Mouse (Mus musculus) bone marrow, adult 2 months (tissue): ENCODE measurements around the gene Gcn1l1. TPM values are rescaled to one million over a fixed set of nuclear protein-coding genes. Genes with fewer than 3 reads are reported as not detected.

Source experiments
- H3K27ac ChIP-seq: fragments of 200-500 bp; 2 replicates; pipeline ENCODE4 v1.5.1; 2012; ENCODE audit warnings: low read depth, mild to moderate bottlenecking, control low read depth, inconsistent platforms, low read length; ENCODE audit not compliant: control insufficient read depth, poor library complexity, insufficient read depth
- H3K4me1 ChIP-seq: fragments of 200-500 bp; 2 replicates; pipeline ENCODE4 v1.6.1; 2011; ENCODE audit warnings: low read length; ENCODE audit not compliant: control insufficient read depth, insufficient read depth
- H3K4me3 ChIP-seq: fragments of 200-500 bp; replicated peaks from 2 replicates; pipeline ENCODE3; 2011; ENCODE audit warnings: mild to moderate bottlenecking, low read depth, low read length, control low read depth; ENCODE audit not compliant: control insufficient read depth
- CTCF ChIP-seq: fragments of 200-500 bp; IDR thresholded peaks from 2 replicates; pipeline ENCODE4 v1.5.1; 2011; ENCODE audit warnings: low read length, control low read depth; ENCODE audit not compliant: control insufficient read depth, insufficient read depth
- POLR2A ChIP-seq: fragments of 200-500 bp; IDR thresholded peaks from 2 replicates; pipeline ENCODE4 v1.6.1; 2011; ENCODE audit warnings: low read depth, mild to moderate bottlenecking, control low read depth, low read length, borderline replicate concordance; ENCODE audit not compliant: control insufficient read depth
- WGBS: fragments of 180-500 bp; shearing (Covaris S2); methylation state at CpG from one replicate; pipeline ENCODE4 v1.1.7; 2018; 5-methylcytosine and 5-hydroxymethylcytosine counted together
- polyA plus RNA-seq: library from polyadenylated mRNA; stranded (reverse); fragments of >200 nt; gene quantifications from 2 replicates; pipeline ENCODE4 v1.2.4, GENCODE M21; 2011; ENCODE audit warnings: low replicate concordance; ENCODE audit not compliant: missing spikeins, insufficient read depth, insufficient read length

The Gcn1l1 gene
- polyA plus RNA-seq, 1 experiment, result 38.4 TPM

GRCm38 (mm10) chr5:115635536-115635935 is 70.5 kb downstream of the Gcn1l1 start:
- TF ChIP-seq CTCF, result no peak
- no peak for TF ChIP-seq POLR2A
- Histone ChIP-seq H3K27ac (no peak overlapping the region; the same call in 1 of the 2 replicates), H3K4me1 (peaks cover 13% of the 10 kb centered on the region), H3K4me3 (no peak overlapping the region)
- 8% methylated on average over 6 of the region's 6 CpGs for WGBS

DNA sequence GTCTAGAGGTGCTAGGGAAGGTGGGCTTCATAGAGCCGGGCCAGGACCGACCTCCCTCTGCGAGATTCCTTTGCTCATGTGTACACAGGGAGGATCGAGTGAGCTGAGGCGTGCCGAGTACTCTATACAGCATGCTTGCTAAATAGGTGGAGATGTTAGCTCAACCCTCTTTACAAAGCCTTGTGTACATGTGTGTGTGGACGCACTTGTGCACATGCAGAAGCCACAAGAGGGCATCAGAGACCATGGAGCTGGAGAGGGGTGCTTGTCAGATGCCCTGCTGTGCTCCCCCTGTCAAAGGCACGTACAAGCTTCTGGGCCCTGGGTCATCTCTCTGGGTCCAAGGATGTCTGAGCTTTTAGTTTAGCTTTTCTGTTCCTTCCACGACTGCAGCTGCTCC is 79.1 kb downstream of the Gcn1l1 start:
- TF ChIP-seq POLR2A, result no peak
- TF ChIP-seq CTCF, result peak; percentile 27; the same call in 1 of the 2 replicates
- WGBS, result 90% methylated on average over 9 of the region's 9 CpGs
- no peak overlapping the region for H3K27ac ChIP-seq
- no peak overlapping the region for H3K4me3 ChIP-seq
- H3K4me1 ChIP-seq, result no peaks in the 10 kb centered on the region

GRCm38 (mm10) chr5:115648876-115649275 is 83.8 kb downstream of the Gcn1l1 start:
- TF ChIP-seq POLR2A, result no peak
- TF ChIP-seq CTCF, result no peak
- Histone ChIP-seq H3K4me1 (no peaks in the 10 kb centered on the region; the same call in 1 of the 2 replicates), H3K4me3 (no peak overlapping the region), H3K27ac (no peak overlapping the region; the same call in 1 of the 2 replicates)
- WGBS, result 89% methylated on average over 3 of the region's 3 CpGs

- no peaks in the 10 kb centered on the region; the same call in 1 of the 2 replicates for H3K4me1 ChIP-seq
- 91% methylated on average over 8 of the region's 8 CpGs for WGBS
- H3K4me3 ChIP-seq, result no peak overlapping the region
- H3K27ac ChIP-seq, result no peak overlapping the region
- TF ChIP-seq POLR2A (no peak), CTCF (no peak)
Measured at GRCm38 (mm10) chr5:115649699-115650098, 84.6 kb downstream of the Gcn1l1 start.

- 92% methylated on average over 10 of the region's 10 CpGs for WGBS
- Histone ChIP-seq H3K27ac (no peak overlapping the region), H3K4me1 (no peaks in the 10 kb centered on the region; the same call in 1 of the 2 replicates), H3K4me3 (no peak overlapping the region)
- TF ChIP-seq CTCF (no peak), POLR2A (no peak)
Measured at GRCm38 (mm10) chr5:115650885-115651284, 85.8 kb downstream of the Gcn1l1 start.

GRCm38 (mm10) chr5:115651821-115652220 is 86.8 kb downstream of the Gcn1l1 start:
- Histone ChIP-seq H3K4me1 (no peaks in the 10 kb centered on the region; the same call in 1 of the 2 replicates), H3K27ac (no peak overlapping the region), H3K4me3 (no peak overlapping the region)
- WGBS, result 91% methylated on average over 10 of the region's 10 CpGs
- TF ChIP-seq POLR2A, result no peak
- TF ChIP-seq CTCF, result no peak

- TF ChIP-seq POLR2A (peak; percentile 81), CTCF (peak; percentile 92)
Measured at GRCm38 (mm10) chr5:115652681-115653575, 87.9 kb downstream of the Gcn1l1 start.

DNA sequence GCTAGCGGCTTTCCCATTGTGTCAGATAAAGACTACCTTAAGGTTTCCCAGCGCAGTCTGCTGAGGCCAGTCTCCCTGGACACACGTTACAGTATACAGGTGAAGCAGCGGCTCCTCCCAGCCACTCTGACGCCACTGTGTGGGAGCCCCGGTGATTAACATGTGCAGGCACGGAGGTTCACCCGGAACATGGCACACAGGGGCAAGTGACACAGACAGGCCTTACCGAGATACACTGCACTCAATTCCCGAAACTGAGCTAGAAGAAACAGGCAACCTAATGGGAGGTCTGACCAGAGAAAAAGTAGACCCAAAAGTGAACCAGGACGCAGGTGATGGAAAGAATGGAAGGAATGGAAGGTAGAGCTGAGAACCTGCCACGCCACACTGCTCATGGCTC is 88.7 kb downstream of the Gcn1l1 start:
- Histone ChIP-seq H3K4me1 (no peaks in the 10 kb centered on the region; the same call in 1 of the 2 replicates), H3K27ac (no peak overlapping the region), H3K4me3 (no peak overlapping the region)
- WGBS, result 91% methylated on average over 12 of the region's 12 CpGs
- TF ChIP-seq POLR2A (no peak), CTCF (no peak)

More at GRCm38 (mm10) chr5:115652681-115653575, 87.9 kb downstream of the Gcn1l1 start:
- H3K27ac ChIP-seq, result peak overlapping the region; percentile 64
- WGBS, result 2% methylated on average over 35 of the region's 35 CpGs
- no peaks in the 10 kb centered on the region; the same call in 1 of the 2 replicates for H3K4me1 ChIP-seq
- H3K4me3 ChIP-seq, result peak overlapping the region; percentile 61
